Mouse (Mus musculus): ENCODE data around the gene Rassf4.

DNA sequence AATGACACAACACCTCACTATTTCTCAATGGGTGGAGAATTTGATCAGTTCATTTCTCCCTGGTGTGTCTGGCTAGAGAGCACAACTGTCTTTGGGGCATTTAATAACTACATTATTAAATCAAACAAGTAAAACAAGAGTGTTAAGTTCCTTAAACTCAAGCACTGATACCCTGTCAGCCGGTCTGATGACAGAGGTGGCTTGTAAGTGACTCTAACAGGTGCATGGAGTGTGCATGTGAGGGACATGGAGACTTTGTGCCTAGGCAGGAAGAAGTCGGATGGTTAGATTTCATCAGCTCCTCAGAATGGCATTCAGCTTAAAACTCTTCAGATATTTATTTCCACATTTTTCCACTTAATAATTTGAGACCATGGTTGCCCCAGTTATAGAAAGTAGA lies 10.4 kb downstream of the Rassf4 start:
- no peak for TF ChIP-seq ZKSCAN1 (IDR thresholded peaks at IDR 0.05; ENCODE audit: low read depth, low read length)
- TF ChIP-seq CHD2 (IDR thresholded peaks at IDR 0.05; ENCODE audit: low read length): no peak
- TF ChIP-seq CTCF (IDR thresholded peaks at IDR 0.05 in 2 of 3, conservative IDR thresholded peaks at IDR 0.05 in 1 of 3; ENCODE audit: control insufficient read depth in 1 of 3, insufficient read depth in 1 of 3, low read depth in 2 of 3, low read length in 3 of 3, poor library complexity in 1 of 3, severe bottlenecking in 1 of 3): no peak
- no peak for TF ChIP-seq POLR2AphosphoS2 (IDR thresholded peaks at IDR 0.05; ENCODE audit: low read length)
- TF ChIP-seq SMC3 (IDR thresholded peaks at IDR 0.05; ENCODE audit: low read depth, low read length): no peak
- no peak for TF ChIP-seq RCOR1 (IDR thresholded peaks at IDR 0.05; ENCODE audit: low read depth, low read length)
- TF ChIP-seq USF1 (IDR thresholded peaks at IDR 0.05; ENCODE audit: low read depth, low read length): no peak
- no peak for TF ChIP-seq MAZ (IDR thresholded peaks at IDR 0.05; ENCODE audit: low read depth, low read length)
- no peak for TF ChIP-seq E2F4 (IDR thresholded peaks at IDR 0.05; ENCODE audit: borderline replicate concordance, low read depth, low read length)
- no peak for TF ChIP-seq TCF12 (IDR thresholded peaks at IDR 0.05; ENCODE audit: low read depth, low read length)
- no peak for TF ChIP-seq EP300 (IDR thresholded peaks at IDR 0.05; ENCODE audit: low read depth in 1 of 2, low read length in 2 of 2)
- TF ChIP-seq POLR2A (IDR thresholded peaks at IDR 0.05; ENCODE audit: control insufficient read depth in 1 of 2, insufficient read depth in 1 of 2, low read depth in 1 of 2, low read length in 2 of 2, poor library complexity in 1 of 2): no peak

Measured in MEL (cell line).